Mouse (Mus musculus): ENCODE results near the gene Zfp672.

Gene Zfp672

GRCm38 (mm10) chr11:58282518-58282917 is 47.6 kb downstream of the Zfp672 start:
- in situ Hi-C loops (cut with MboI, MseI) = no loop called here

DNA sequence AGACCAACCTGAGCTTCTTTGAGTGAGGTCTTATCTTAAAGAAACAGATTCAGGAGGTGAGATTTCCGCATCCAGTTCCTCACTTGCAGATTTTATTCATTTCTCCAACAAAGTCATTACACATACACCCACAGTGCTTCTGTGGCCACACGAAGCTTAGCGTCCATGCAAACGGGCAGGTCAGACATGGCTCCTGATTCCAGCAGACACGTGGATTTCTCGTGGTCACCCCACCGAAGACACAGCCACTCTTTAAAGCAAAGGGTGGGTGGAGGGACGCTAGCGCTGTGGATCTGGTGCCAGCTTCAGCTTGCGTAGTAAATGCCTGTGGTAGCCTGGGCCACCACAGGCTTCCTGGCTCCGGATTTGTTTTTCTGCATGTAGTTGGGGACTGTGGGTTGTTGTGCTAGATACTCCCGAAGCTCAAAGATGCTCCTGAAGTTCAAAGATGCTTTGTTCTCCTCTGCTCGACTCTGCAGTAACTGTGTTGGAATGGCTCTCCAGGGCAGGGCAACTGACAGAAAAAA is 48.1 kb downstream of the Zfp672 start:
- in situ Hi-C loops (cut with MboI, MseI) = no loop called here

- in situ Hi-C loops (cut with MboI, MseI) = no loop called here
These were observed 54.4 kb downstream of the Zfp672 start for GRCm38 (mm10) chr11:58275756-58276155.

GRCm38 (mm10) chr11:58274572-58274971 is 55.6 kb downstream of the Zfp672 start, which contains the start of gene 4930438A08Rik:
Gene 4930438A08Rik (plus strand): TSS chr11:58274799.
- in situ Hi-C loops (cut with MboI, MseI) = no loop called here

DNA sequence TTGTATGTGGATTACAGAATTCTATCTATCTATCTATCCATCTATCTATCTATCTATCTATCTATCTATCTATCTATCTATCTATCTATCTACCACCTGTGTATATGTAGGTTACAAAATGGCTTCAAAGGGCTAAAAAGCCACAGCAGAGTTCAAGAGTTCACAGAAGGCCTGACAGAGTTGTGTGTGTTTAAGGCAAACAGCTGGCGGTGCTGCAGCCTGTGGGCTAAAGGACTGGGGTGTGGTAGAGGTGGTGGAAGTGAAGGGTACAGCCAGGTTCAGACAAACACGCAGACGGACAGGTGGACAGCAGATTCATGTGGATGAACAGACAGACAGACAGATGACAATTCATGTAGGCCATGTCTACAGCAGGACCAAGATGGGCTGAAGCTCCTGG is 61.9 kb downstream of the Zfp672 start:
- in situ Hi-C loops (cut with MboI, MseI) = no loop called here

Measured in T-helper 1 cell (primary cell).